Mouse (Mus musculus) heart, adult 9 months (tissue): ENCODE results near the gene Card10.

ENCODE experiments used
- DNase-seq, 2 experiments: peaks; one replicate each; pipeline ENCODE4 v3.0.0; 2022; ENCODE audit warnings: low spot score in 2 of 2

Gene Card10

DNA sequence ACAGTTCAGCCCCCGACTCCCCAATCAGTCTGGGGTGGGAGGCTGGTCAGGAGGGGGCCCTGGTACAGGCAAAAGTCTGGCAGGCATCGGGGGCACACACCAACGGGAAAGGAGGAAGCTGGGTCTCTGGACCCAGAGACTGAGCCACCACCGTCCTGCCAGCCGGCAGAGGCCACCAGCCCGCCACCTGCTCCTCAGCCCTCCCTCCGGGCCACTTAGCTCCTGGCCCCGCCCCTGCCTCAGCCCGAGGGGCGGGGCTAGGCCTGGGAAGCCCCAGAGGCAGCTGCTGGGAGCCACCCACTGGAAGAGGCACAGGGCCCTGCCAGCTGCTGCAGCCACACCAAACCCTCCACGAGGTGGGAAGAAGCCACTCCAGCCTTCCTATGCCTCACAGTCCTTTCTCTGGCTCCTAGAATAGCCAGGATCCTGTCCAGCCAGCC is 29.5 kb downstream of the Card10 start, which contains the start of gene Mfng:
Gene Mfng, minus strand, starts transcription at position 186 of the 440 bp plus-strand sequence.
- peak; percentile 76 to 87 for DNase-seq

DNA sequence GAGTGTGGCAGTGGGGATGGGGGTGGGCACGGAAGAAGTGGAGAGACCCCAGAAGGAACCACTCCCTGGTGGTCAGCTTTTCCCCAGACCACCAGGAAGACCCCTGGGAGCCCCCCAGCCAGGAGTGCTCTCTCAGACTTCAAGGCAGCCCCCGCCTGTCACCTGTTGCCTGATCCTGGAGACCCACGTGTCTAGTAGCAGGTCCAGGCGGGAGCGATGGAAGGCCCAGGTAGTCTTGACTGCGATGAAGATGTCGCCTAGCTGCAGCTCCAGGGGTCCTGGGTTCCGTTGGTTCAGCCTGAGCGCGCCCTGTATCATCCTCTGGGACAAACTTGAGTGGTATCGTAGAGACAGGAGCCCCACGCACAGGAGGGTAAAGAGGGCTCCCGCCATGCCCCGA is 30.0 kb downstream of the Card10 start:
- no peak for DNase-seq

DNA sequence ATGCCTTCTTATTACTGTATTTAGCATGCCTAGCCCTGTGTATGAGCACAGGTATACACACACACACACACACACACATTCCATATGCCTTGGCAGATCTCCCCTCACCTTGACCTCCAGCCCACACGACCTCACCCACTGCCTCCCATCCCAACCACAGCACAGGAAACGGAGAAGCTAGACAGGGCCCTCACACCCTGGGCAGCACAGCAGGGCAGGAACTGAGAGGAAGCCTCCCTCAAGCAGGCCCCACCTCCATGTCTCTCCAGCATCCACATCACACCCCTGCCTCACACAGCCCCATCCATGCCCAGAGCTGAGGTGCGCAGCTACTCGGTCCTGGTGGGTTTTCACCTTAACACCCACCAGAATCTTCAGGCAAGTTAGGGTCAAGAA is 30.5 kb downstream of the Card10 start:
- DNase-seq, result peak in 1 of 2 experiments; percentile 69

GRCm38 (mm10) chr15:78771531-78772367 is 31.1 kb downstream of the Card10 start:
- DNase-seq, result peak; percentile 56 to 81

GRCm38 (mm10) chr15:78770983-78771355 is 31.9 kb downstream of the Card10 start:
- no peak for DNase-seq

DNA sequence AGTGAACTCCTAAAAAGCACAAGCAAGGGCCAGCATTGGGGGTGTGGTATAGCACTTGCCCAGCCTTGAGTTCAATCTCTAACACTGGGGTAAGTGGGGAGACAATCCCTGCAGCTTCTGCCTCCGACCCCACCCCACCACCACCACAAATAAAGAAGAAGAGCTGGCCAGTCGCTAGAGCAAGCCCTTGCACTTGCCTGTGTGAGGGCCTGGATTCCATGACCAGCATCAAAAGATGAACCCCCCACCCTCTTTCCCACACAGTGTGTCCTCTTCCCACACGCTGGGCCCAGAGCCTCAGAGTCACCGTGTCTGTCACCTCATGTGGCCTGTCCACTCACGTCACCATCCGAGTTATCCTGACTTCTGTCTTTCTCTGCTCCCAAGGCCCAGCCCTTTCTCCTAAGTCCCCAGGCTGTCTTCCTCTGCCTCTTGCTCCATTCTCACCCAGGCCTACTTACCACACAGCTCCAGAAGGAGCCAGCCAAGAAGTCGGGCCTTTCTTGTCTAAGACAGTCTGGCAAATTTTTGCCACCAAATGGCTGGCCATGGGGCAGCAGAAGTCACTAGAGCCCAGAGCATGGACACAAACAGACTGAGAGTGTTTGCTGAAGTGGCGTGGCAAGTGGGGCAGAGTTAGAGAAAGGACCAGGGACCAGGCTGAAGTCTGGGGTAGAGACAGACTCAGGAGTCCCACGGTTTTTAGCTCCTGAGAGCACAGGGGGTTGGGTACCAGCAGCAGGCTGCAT is 32.4 kb downstream of the Card10 start:
- DNase-seq, result no peak

- no peak for DNase-seq
Observed at GRCm38 (mm10) chr15:78769064-78769463, 33.8 kb downstream of the Card10 start.

DNA sequence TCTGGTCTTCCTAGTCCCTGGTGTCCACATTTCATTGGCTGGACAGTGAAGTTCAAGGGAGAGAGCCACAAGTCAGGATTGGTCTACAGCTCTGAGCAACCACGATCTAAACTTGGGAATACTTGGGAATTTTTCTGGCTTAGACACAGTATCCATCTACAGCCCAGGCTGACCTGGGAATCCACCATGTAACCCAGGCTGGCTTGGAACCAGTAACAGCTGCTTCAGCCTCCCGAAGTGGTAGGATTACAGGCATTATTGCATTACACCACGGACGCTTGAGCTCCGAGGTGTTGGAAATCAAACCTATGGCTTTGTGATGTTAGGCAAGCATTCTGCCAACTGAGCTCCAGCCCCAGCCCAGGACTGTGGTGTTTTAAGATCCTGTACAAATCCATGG is 39.1 kb downstream of the Card10 start:
- DNase-seq, result no peak

DNA sequence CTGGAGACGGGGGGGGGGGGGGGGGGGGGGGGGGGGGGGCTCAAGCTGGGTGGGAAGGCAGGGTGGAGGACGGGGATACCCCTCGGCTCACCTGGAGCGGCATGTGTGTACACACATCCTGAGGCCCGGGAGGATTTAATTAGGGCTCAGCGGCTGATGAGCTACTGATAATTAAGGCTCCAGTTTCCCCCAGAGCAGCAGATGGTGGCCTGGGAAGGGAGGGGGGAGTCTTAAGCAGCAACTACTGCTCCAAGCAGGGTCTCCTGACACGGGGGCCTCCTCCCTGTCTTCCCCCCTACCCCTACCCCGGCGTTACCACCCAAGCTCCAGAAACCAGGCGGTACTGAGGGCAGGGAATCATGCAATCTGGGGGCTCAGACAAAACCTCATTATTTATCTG is 39.6 kb downstream of the Card10 start:
- no peak for DNase-seq

GRCm38 (mm10) chr15:78761112-78761511 is 41.7 kb downstream of the Card10 start:
- no peak for DNase-seq

DNA sequence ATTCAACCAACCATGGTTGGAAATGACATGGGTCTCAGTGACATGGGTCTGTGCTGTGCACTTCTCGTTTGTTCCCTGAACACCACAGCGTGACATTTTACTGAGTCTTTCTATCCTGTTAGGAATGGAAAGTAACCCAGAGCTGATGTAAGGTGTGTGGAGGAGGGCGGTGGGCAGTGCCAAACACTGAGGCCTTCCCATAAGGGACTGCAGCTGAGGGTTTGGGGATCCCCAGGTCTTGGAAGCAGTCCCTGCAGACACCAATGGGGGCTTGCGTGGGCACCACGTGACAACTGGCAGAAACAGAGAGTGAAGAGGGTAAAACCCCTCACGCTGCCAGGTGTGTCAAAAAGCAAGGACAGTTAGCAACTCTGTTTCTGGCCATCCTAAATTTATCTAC is 44.7 kb downstream of the Card10 start:
- DNase-seq, result no peak

- DNase-seq, result no peak
Observed at GRCm38 (mm10) chr15:78755966-78756725, 46.7 kb downstream of the Card10 start.

DNA sequence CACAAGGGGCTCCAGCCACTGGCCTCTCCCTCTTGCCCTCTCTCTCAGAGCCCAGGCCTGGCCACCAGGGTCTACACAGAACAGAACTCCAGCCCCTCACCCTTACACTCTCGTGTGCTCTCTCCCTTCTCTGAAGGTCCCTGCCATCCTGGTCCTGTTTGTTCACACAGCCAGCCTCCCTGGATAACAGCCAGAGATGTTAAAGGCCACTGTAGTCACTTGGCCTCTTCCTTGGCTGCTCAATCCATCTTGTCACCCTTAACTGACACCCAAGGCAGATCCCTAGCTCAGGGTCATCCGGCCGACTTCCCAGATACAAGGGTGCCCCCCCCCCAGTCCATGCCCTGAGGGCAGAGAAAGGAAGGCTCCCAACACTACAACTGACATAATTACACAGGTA is 47.6 kb downstream of the Card10 start:
- no peak for DNase-seq

DNA sequence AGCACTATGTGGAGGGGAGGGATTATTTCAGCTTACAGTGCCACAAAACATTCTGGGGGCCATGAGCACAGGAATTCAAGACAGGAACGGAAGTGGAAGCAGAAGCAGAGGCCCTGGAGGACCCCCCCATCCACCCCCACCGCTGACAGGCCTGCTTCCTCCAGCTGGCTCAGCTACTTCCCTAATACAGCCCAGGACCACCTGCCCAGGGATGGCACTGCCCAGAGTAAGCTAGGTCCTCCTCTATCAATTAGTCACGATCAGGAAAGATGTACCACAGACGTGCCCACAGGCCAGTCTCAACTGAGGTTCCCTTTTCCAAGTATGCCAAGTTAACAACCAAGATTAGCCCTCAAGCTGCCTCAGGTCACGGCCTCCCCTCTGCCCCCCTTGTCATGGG is 48.7 kb downstream of the Card10 start:
- no peak for DNase-seq

GRCm38 (mm10) chr15:78752991-78753390 is 49.9 kb downstream of the Card10 start:
- DNase-seq, result no peak

DNA sequence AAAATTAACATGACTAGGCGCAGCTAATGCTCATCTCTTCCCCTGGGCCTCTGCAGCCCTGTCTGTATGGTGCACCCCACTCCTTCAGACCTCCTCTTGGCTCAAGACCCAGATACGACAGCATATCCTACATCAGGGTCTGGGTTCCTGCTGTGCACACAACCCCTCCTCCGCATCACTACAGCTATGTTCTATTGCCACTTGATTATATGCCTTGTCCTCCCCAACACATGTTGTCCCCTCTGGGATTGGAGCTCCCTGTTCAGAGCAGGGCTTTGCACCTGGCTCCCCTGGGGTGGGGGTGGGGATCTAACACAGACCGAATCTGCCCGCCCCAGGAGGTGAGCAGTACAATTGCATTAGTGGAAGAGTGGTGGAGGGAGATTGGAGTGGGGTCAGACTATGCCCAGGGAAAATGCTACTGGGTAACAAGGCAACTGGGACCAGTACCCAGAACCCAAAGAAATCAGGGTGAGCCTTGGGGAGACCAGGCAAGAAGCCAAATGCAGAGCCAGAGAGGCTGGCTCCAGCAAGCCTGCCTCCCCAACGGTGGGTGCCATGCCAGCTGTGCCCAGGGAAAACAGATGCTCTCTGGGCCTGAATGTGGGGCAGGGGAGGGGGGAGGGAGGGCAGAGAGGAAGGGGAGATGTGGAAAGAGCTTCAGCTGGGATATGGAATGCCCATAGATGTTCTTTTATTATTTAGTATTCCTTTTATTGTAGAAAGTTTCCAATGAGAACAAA is 52.1 kb downstream of the Card10 start:
- DNase-seq, result no peak

DNA sequence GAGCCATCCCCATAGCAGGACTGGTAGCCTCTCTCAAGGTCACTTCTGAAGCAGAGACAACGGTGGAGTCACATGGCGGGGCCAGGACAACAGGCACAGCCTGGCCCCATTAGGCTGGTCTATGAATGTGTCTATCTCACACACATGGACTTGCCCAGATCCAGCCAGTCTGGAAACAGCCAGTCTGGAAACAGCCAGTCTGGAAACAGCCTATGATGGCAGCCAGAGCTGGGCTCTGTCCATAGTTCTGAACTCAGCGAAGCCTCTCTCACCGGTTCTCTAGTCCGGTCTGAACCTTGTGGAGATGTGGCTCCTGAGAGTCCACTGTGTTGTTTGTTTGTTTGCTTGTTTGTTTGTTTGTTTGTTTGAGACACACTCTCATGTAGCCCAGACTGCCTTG is 53.0 kb downstream of the Card10 start:
- DNase-seq, result no peak

- peak; percentile 33 to 73 for DNase-seq
Observed at GRCm38 (mm10) chr15:78744206-78744605, 58.6 kb downstream of the Card10 start.

DNA sequence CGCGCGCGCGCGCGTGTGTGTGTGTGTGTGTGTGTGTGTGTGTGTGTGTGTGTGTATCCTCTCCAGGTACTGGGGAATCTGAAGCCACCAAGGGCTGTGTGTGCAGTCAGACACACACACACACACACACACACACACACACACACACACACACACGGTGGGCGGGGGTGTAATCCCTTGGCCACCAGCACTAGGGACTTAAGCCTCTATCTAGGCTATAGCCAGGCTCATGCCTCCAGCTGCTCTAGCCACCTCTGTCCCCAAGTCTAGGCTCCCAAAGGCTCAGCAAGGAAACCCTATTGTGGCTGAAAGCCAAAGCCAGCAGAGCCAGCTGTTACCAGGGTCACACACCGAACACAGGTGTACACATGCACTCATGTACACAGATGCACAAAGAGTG is 60.0 kb downstream of the Card10 start:
- no peak for DNase-seq

DNA sequence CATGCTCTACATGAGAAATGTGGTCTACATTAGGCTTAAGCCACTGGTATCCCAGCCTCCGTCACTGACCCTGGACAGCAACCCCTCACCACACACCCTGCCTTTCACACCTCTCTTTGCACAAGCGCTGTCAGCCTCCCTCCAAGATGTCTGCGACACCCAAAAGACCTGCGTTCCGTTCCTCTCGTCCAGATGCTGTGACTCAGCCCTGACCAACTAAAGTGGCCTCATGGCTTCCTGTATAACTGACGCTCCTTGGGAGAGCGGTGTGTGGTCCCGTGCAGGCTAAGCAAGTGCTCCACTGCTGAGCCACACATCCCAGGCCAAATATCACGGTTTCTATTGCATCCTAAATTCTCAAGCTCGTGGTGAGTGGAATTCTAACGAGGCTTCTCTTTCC is 62.2 kb downstream of the Card10 start:
- DNase-seq, result no peak

DNA sequence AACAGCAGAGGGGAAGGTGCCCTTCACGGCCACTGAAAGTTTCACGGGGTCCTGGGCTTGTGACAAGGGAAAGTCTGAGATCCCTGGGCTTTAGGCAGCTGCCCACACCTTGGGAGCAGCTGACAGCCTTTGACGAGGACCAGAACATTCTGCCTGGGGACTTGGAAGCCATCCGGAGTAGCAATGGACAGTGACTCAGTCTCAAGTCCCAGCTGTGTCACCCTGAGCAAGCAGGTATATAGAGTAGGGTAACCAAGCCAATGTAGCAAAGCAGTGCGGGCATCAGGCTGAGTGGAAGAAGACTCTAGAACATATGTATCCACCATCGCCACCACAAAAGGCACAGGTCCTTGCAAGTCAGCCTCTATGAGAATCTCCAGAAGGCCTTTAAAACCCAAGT is 65.7 kb downstream of the Card10 start:
- DNase-seq, result no peak

DNA sequence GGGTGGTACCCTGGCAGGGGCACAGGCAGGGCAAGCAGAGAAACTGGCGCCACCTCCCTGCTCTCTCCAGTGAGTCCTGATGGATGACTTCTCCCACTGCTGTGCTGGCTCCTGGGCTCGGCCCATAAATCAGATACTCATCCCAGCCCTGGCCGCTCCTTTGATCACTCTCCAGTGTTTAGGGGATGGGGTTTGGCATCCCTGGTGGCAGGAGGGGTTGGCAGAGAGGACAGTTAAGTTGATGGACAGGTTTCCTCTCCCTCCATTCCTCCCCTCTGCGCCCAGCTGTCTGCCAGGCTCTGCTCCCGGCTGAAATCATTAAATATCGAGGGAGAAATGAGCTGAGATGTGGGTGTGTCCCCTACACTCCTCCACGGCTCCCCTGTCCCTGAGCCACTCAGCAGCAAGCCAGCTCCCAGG is 66.2 kb downstream of the Card10 start:
- no peak for DNase-seq
